Mouse (Mus musculus): ENCODE results near the gene Mpi. TPM values are rescaled to one million over a fixed set of nuclear protein-coding genes. Genes with fewer than 3 reads are reported as not detected.

The Mpi gene
- total RNA-seq, 2 experiments from 2014 or later = 68.8 to 70.9 TPM

- no peak for DNase-seq (ENCODE audit: low spot score in 2 of 2)
These were observed 10.4 kb upstream of the Mpi start for GRCm38 (mm10) chr9:57562896-57563372.

GRCm38 (mm10) chr9:57561711-57562099 is 9.1 kb upstream of the Mpi start:
- DNase-seq (ENCODE audit: low spot score in 2 of 2) = no peak

GRCm38 (mm10) chr9:57560861-57561710 is 8.5 kb upstream of the Mpi start, which contains the start of gene Scamp2:
TSS of gene Scamp2 (plus strand) at chr9:57560943.
- DNase-seq (ENCODE audit: low spot score in 2 of 2) = peak; percentile 92 to 96

- no peak for DNase-seq (ENCODE audit: low spot score in 2 of 2)
These were observed 7.7 kb upstream of the Mpi start for GRCm38 (mm10) chr9:57560263-57560662.

GRCm38 (mm10) chr9:57559568-57559967 is 7.0 kb upstream of the Mpi start:
- DNase-seq (ENCODE audit: low spot score in 2 of 2) = no peak

- no peak for DNase-seq (ENCODE audit: low spot score in 2 of 2)
These were observed 6.1 kb upstream of the Mpi start for GRCm38 (mm10) chr9:57558625-57559024.

- DNase-seq (ENCODE audit: low spot score in 2 of 2) = no peak
These were observed 4.7 kb upstream of the Mpi start for GRCm38 (mm10) chr9:57557215-57557614.

GRCm38 (mm10) chr9:57554753-57555152 is 2.2 kb upstream of the Mpi start:
- DNase-seq (ENCODE audit: low spot score in 2 of 2) = no peak

- DNase-seq (ENCODE audit: low spot score in 2 of 2) = no peak
These were observed 556 bp upstream of the Mpi start for GRCm38 (mm10) chr9:57553119-57553518.

- DNase-seq (ENCODE audit: low spot score in 2 of 2) = no peak
These were observed 2.3 kb downstream of the Mpi start for GRCm38 (mm10) chr9:57550126-57550862.

- DNase-seq (ENCODE audit: low spot score in 2 of 2) = no peak
These were observed 3.4 kb downstream of the Mpi start for GRCm38 (mm10) chr9:57549186-57549585.

GRCm38 (mm10) chr9:57547869-57548268 is 4.7 kb downstream of the Mpi start:
- no peak for DNase-seq (ENCODE audit: low spot score in 2 of 2)

- no peak for DNase-seq (ENCODE audit: low spot score in 2 of 2)
These were observed 5.3 kb downstream of the Mpi start for GRCm38 (mm10) chr9:57547287-57547686.

GRCm38 (mm10) chr9:57543951-57544350 is 8.6 kb downstream of the Mpi start:
- DNase-seq (ENCODE audit: low spot score in 2 of 2) = no peak

- peak in 1 of 2 experiments; percentile 64 for DNase-seq (ENCODE audit: low spot score in 2 of 2)
These were observed 11.3 kb downstream of the Mpi start for GRCm38 (mm10) chr9:57541312-57541711.

GRCm38 (mm10) chr9:57539550-57539949 is 13.0 kb downstream of the Mpi start:
- DNase-seq (ENCODE audit: low spot score in 2 of 2) = no peak

GRCm38 (mm10) chr9:57537728-57538181 is 14.8 kb downstream of the Mpi start:
- no peak for DNase-seq (ENCODE audit: low spot score in 2 of 2)

GRCm38 (mm10) chr9:57537044-57537727 is 15.4 kb downstream of the Mpi start, which contains the start of gene Fam219b:
TSS of gene Fam219b (plus strand) at chr9:57537528.
- peak; percentile 90 to 94 for DNase-seq (ENCODE audit: low spot score in 2 of 2)

GRCm38 (mm10) chr9:57536362-57536761 is 16.2 kb downstream of the Mpi start:
- DNase-seq (ENCODE audit: low spot score in 2 of 2) = no peak

- DNase-seq (ENCODE audit: low spot score in 2 of 2) = no peak
These were observed 20.6 kb downstream of the Mpi start for GRCm38 (mm10) chr9:57531946-57532345.

- DNase-seq (ENCODE audit: low spot score in 2 of 2) = no peak
These were observed 26.1 kb downstream of the Mpi start for GRCm38 (mm10) chr9:57526435-57526834.

Data from layer of hippocampus, adult 18-20 months (tissue).